Mouse (Mus musculus): Measurements from ENCODE around the gene Adi1.

Adi1 gene

DNA sequence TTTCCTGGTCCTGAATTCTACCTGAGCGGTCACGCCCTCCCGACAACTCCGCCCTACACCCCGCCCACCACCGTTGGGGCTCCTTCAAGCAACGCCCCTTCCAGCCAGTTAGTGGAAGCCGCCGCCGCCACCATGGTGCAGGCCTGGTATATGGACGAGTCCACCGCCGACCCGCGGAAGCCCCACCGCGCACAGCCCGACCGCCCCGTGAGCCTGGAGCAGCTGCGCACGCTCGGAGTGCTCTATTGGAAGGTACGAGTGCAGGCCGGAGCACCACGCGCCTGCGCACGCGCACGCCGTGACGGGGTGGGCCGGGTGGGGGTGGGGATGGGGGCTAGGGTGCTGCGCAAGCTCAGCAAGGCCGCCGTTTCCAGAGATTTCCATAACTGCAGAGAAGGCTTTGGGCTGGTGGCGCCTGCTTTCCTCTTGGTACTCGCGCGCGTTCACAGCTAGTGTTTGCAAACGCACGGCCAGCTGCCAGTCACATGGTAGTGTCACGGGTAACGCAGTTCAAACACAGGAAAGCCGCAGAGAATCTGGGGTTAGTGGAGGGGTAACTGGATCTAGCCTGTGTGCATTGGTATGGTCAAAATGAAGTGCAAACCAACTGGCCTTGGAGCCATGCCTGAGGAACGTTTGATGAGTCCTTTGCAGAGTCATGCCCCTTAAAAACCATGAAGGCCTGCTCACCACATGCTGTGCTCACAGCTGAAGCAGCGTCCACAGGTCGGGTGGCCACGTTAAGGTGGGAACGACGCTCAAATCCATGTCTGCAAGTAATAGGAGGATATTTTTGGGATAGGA is at the start of gene Adi1:
TSS of gene Adi1 (plus strand) at position 111 of the 804 bp plus-strand sequence.
- DNase-seq, result peak; percentile 87 to 89

DNA sequence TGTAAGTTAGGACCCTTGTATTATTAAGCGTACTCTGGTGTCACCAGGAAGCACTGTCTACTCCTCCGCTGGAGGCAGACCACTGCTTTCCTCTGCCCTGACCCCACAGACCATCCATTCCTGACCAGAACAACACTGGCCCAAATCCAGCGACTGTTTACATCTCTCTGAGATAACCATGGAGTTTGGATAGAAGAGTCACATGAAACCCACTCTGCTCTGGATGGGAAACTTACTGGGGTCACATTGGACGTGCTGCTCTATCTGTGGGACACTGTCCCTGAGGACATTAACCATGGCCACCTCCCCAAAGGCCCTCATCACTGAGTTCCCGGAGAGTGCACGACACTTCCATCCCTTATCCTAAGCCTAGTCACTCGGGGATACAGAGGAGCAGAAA is 49.6 kb upstream of the Adi1 start:
- no peak for DNase-seq

DNA sequence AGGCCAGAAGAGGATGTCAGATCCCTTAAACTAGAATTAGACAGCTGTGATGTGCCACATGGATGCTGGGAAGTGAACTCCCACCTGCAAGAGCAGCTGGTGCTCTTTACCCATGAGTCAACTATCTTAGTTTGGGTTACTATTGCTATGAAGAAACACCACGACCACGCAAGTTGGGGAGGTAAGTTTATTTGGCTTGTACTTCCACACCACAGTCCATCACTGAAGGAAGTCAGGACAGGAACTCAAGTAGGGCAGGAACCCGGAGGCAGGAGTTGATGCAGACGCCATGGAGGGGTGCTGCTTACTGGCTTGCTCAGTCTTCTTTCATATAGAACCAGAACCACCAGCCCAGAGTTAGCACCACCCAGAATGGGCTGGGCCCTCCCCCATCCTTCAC is 47.9 kb upstream of the Adi1 start:
- DNase-seq, result no peak

DNA sequence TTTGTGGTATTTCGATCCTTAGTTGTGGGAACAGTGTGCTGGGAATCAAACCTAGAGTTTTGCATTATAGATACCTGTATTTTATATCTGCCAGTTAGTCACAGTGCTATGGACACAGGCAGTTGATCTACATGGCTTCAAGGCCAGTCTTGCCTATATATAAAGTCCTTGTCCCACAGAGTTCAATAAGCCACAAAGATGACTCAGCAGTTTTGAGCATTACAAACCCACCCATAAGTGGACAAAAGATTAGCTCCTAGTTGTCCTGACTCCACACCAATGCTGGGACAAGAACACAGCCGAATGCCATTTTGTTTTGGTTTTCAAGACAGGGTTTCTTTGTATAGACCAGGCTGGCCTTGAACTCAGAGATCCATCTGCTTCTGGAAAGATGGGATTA is 46.6 kb upstream of the Adi1 start:
- no peak for DNase-seq

DNA sequence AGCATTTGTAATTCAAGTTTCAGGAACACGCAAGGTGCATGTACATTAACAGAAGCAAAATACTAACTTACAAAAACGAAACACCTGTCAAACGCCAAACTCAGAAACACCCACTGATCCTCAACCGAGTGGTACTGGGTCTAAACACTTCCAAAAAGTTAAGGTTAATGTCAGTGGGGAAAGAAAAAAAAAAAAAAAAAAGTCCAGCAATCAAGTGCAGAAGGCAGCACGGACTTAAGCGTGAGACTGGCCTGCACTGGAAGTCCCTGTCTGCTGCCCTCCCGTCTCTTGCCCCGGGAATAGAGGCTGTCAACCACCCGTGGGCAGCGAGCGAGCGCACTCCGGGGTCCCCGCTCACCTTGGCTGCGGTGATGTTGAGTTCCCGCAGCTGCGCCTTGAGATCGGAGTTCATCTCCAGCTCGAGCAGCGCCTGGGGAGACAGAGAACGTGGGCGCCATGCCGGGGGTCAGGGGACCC is 39.9 kb upstream of the Adi1 start:
- DNase-seq, result no peak

DNA sequence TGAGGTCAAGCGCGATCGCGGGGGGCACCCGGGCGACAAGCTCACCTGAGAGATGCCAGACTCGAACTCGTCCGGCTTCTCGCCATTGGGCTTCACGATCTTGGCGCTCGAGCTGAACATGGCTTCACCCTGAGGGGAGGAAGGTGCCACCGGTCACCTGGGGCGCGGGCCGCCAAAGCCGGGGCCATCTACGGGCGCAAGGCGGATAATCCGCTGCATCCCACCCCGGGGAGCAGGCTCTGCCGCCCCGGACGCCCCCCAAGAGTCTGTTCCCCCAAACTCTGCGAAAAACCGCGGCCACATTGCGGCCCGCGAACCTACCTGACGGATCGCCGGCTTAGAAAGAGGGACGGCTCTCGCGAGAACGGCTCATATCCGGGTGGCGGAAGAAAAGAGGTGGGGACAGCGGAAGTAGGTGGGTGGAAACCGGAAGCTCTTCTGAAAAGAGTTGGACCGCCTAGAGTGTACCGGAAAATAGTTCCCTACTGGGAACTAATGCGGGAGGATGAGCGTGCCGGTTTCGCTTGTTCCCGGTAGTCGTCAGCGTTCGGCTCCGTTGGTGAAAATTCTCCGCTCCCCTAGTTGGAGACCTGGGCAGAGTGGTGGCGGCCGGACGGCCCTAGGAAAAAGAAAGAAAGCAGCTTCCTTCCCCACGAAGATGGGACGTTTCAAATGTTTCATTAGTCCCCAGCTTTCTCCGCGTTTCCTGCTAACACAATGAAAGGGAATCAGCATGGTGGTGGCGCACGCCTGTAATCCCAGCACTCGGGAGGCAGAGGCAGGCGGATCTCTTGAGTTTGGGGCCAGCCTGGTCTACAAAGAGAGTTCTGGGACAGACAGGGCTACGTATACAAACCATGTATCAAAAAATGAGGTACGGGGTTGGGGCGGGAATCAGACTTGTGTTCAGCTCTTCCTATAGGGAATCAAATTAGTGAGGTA is 39.2 kb upstream of the Adi1 start, which contains the start of gene Rps7:
TSS of gene Rps7 (minus strand) at position 419 of the 942 bp plus-strand sequence.
- DNase-seq, result peak; percentile 94

DNA sequence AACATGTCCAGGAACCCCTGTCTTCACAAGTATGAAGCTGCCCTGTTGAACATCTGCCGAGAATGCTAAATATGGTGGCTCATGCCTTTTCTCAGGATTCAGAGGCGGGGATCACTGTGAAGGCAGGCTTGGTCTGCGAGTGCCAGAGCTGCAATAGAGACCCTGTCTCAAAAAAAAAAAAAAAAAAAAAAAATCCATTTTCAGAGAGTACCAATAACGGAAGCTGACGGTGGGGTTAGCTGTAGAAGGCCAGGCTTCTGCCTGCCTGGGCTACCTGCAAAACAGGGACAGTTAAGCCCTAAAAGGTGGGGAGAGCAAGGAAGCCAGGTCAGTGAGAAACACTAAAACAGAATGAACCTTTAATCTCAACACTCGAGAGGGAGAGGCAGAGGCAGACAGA is 38.5 kb upstream of the Adi1 start:
- DNase-seq, result no peak

DNA sequence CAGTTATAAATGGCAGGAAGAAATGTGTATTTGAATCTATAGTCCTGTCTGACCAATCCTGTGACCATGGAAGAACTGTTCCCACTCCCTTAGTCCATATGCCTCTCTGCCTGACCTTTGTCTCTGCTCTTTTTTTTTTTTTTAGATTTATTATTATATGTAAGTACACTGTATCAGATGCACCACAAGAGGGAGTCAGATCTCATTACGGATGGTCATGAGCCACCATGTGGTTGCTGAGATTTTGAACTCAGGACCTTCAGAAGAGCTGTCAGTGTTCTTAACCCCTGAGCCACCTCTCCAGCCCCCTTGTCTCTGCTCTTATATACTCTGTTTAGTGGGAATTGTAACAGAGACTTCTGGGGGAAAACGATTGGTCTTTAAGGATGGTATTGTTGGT is 36.3 kb upstream of the Adi1 start:
- no peak for DNase-seq

DNA sequence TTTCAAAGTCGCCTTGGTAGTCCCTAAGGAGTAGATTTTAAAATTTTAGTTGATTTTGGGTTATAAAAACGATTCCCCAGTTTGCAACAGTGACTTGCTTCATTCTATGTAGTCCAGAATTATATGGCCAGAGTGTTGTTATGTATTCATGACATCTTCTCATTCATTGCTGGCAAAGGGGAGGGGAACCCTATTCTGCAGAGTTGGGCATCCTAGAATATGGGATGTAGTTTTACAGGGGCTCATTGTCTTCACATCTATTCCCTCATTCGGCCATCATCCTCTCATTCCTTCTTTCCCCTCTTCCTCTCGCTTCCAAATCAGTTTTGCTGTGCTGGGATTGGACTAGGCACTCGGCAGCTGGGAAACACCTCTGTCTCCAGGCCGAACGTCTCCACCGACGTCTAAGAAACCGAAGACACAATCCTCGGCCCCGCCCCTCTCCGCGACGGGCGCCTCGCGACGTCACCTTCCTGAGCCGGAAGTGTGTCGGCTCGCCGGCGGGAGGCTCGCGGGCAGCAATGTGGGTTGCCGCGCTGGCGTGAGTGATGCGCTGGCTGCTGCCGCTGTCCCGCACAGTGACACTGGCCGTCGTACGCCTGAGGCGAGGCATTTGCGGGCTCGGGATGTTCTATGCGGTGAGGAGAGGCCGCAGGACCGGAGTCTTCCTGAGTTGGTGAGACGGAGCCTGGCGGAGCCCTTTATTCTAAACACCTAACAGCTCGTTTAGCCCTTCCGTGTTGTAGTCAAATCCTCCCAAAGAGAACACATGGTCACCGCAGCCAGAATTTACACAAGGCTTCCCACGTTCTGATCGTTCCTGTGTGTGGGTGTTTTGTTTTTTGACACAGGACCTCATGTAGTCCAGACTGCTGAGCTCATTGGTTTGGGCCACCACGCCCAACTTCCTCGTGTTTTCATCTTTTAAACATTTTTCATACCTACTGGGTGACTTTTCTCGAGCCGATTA is 25.6 kb upstream of the Adi1 start, which contains the start of gene Rnaseh1:
TSS of gene Rnaseh1 (plus strand) at position 462 of the 970 bp plus-strand sequence.
- DNase-seq, result peak; percentile 89 to 90

DNA sequence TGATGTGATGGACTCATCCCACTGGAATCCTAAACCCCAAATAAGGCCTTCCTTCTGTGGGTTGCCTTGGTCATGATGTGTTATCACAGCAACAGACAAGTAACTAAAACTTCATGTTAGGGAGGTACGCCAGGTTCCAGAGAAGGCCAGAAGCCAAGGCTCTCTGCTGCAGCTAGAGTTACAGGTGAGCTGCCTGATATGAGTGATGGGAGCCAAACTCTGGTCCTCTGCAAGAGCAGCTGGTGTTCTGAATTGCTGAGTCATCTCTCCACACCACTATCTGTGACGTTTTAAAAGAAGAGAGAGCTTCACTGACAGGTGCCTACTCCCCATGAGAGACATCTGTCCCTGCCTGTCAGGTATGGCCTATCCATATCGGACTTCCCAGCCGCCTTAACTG is 12.4 kb upstream of the Adi1 start:
- DNase-seq, result no peak

DNA sequence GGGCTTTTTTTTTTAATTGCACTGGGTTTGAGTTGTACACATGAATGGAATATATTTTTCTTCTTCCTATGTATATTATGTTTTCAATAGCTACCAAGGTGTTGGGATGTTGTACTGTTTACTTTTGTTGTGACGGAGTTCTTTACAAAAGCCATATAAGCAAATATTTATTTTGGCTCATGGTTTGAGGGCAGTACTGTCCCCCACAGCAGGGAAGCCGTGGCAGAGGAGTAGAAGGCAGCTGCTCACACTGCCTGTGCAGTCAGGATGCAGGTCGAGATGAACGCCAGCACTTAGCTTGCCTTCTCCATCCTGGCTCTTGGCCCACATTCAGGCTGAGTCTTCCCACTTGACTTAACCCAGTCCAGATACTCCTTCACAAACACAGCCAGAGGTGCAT is 8.3 kb upstream of the Adi1 start:
- no peak for DNase-seq

DNA sequence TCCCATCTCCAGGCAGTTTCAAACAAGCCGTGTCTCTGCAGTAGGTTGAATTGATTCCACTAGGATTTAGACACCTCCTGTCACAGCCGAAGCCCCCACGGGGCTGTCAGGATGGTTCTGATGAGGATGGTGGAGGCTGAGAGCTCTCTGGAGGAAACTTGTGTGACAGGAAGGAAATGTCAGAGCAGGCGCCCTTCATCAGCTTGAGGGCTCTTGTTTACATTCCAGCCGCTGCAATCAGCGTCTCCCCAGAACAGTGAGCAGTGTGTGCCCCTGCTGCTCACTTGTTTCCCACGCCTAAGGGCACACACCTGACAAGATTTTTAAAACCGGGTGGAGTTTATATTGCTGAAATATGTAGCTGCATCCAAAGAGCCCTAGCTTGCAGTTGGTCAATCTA is 7.7 kb upstream of the Adi1 start:
- DNase-seq, result peak; percentile 13 to 28

DNA sequence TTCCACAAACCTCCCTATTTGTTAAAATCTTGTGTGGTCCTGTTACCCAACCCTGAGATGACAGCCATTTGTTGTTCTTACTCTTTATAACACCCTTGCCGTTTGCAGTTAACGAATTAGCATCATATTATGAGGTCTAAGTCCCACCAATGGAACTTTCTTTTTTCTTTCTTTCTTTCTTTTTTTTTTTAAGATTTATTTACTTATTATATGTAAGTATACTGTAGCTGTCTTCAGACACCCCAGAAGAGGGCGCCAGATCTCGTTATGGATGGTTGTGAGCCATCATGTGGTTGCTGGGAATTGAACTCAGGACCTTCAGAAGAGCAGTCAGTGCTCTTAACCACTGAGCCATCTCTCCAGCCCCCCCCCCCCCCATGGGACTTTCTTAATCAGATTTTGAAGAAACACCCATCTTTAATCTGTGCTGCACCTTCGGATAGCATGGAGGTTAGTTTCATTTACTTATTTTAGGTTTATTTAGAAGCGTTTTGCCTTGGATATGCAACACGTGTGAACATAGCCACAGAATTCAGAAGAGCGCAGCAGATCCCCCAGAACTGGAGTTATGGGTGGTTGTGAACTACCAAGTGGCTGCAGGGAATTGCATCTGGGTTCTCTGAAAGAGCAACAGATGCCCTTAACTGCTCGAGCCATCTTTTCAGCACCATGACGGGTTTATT is 852 bp upstream of the Adi1 start:
- DNase-seq, result no peak

DNA sequence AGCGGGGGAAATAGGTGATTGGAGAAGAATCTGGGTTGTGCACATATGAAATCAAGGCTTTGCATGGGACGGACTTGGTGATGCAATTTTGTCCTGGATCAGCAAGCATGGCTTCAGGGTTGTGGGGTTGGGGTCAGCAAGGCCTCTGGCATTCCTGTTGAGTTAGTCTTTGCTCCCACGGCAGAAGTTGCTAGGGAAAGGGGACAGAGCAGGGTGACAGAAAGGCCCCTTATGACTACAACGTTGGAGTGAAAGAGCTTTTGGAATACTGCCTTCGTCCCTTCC is 836 bp downstream of the Adi1 start:
- DNase-seq, result no peak

DNA sequence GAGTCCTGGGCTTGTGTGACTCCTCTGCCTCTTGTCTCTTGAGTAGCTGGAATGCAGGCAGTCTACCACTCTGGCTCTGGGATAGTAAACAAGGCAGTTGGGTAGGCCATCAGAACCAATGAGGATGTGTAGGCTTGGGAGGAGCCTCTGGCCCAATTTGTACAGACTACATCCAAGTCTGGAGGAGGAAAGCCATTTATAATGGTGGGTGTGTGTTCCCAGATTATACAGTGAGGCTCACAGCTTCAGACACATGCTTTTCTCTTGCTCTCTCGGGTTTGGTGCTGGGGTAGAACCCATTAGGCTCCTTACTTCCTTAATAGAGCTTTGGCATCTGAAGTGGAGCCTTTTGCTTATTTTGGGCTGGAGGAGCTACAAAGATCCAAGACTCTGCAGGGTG is 9.6 kb downstream of the Adi1 start:
- no peak for DNase-seq

DNA sequence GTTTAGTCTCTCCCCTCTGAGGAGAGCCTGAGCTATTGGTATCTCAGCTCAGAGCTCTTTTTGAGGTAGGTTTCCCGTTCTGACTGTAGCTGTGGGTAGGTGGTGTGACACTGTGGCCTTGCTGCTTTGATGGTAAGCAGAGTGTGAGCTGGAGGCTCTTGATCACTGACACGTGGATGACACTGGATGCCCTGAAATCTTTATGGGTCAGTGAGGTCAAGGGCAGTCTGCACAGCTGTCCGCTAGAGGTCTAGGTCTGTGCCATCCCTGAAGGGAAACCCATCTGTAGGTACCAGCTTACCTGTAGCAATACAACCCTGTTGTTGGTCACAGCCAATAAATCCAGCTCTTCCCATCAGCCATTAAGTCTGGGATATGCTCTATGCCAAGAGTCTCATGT is 10.7 kb downstream of the Adi1 start:
- no peak for DNase-seq

DNA sequence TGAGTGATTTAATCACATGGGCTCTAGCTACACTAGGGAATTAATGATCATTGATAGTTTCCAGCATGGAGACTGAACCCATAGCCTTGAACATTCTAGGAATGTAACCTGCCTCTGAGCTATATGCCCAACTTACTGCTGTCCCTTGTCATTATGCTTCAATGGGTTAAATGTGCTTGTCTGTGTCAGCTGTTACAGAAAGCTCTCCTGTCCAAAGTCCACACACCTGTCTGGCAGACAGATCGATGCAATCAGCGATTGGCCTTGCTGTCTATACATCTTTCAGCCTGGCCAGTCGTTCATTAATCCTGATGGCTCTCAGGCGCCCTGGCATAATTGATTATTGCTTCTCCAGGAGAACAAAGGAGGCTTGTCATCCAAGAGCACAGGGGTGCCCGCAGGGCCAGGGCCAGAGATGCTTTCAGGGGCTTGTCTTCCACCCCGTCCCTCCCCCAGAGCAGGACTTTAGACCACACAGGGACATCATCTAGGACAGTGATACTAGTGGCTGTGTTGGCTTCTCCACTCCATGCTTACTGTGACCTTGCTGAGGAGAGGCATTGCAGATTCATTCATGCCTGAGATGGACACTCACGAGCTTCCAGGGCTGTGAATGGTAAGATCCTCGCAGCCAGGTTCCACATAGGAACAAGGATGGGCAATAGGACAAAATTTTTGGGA is 11.3 kb downstream of the Adi1 start:
- no peak for DNase-seq

DNA sequence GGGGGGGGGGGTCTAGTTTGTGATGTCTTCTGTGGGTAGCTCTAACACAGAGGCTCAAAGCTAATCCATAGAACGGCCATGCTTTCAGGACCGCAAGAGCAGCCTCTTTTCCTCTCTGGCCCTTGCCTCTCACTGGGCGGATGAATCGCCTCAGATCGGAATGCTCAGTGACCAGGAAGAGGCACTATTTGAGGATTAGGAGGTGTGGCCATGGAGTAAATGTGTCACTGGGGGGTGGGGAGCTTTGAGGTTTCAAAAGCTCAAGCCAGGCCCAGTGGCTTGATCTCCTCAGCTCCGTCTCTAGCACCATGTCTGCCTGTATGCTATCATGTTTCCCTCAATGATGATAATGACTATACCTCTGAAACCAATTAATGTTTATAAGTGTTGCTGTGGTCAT is 14.0 kb downstream of the Adi1 start:
- no peak for DNase-seq

DNA sequence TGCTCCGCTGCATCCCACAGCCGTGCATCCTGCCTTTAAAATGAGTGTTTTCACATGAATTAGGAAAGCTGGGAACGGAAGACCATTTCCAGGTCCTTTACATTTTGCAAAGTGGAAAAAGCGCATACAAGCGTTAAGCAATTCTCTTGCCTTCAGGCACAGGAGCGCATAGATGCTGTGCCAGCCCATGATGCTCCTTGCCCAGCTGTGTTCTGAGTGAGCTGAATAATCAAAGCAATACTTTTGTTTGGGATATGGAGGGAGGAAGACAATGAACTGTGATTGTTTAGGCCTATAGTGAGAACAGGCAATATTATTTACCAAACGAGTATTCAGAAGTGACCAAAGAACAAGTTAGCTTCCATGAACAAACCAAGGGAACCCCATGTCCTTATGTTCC is 15.7 kb downstream of the Adi1 start:
- no peak for DNase-seq

DNA sequence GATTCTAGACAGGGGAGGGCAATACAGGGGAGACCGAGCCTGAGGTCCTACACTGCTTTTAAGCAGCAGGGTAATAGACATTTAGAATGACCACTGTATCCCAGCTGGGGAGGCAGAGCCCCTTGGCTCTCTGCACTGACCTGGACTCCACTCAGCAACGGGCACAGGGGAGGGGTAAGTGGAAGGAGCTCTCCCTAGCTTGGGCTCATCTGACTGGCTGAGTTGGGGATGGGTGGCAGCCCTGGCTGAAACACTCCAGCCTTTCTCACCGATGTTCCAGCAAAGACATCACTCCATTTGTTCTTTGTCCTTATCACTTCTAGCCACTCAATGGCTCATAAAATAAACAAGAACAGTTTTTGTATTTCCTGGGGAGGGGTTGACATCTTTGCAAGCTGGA is 18.7 kb downstream of the Adi1 start:
- DNase-seq, result no peak

DNA sequence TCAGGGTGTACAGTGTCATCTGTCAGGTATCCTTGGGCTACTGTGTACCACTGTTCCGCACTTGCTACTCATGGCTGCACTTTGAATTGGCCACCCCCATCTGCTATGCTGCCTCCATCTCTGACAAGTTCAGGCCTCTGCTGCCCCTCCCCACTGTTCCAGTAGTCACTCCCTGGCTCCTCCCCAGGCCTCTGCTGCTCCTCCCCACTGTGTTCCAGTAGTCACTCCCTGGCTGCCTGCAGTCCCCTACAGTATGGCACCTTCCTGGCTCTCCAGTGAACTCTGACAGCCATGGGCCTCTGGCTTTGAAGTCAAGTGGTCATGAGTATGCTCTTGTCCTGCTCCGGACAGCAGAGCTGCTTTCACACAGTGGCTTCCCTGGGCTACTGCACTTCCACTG is 19.2 kb downstream of the Adi1 start:
- peak; percentile 41 to 52 for DNase-seq

All from lung, adult 18-20 months (tissue).